Mouse (Mus musculus) limb, embryonic 13.5 days (tissue): Measurements from ENCODE around the gene Inpp5a. TPM values are rescaled to one million over a fixed set of nuclear protein-coding genes. Genes with fewer than 3 reads are reported as not detected.
A peak's percentile ranks its signal among the peaks of the same experiment; 100 is the strongest.

Source experiments
- ATAC-seq: fragments of 200-750 bp; cut with Nextera tagmentation; 2 replicates; pipeline ENCODE4 v1.8.0; 2017; ENCODE audit warnings: low read depth, moderate number of reproducible peaks, moderate TSS enrichment; ENCODE audit not compliant: low FRiP score
- H3K27ac ChIP-seq: fragments of 300-500 bp; sonication (generic); 2 replicates; pipeline ENCODE4 v1.5.1; 2015; ENCODE audit warnings: inconsistent platforms, mild to moderate bottlenecking, moderate library complexity
- H3K27me3 ChIP-seq: fragments of 300-500 bp; sonication (generic); 2 replicates; pipeline ENCODE4 v1.6.1; 2015; ENCODE audit warnings: mild to moderate bottlenecking, inconsistent platforms
- H3K36me3 ChIP-seq: fragments of 300-500 bp; sonication (generic); 2 replicates; pipeline ENCODE4 v1.6.1; 2015; ENCODE audit warnings: inconsistent platforms, mild to moderate bottlenecking, moderate library complexity
- H3K4me1 ChIP-seq: fragments of 300-500 bp; sonication (generic); 2 replicates; pipeline ENCODE4 v1.6.1; 2015; ENCODE audit warnings: inconsistent platforms
- H3K4me2 ChIP-seq: fragments of 300-500 bp; sonication (generic); replicated peaks from 2 replicates; pipeline ENCODE4 v1.6.1; 2015; ENCODE audit warnings: inconsistent platforms, mild to moderate bottlenecking, moderate library complexity
- H3K4me3 ChIP-seq: fragments of 300-500 bp; sonication (generic); 2 replicates; pipeline ENCODE4 v1.5.1; 2015; ENCODE audit warnings: moderate library complexity, mild to moderate bottlenecking, inconsistent platforms
- H3K9ac ChIP-seq: fragments of 300-500 bp; sonication (generic); 2 replicates; pipeline ENCODE4 v1.6.1; 2015; ENCODE audit warnings: mild to moderate bottlenecking, inconsistent platforms
- H3K9me3 ChIP-seq: fragments of 300-500 bp; sonication (generic); 2 replicates; pipeline ENCODE4 v1.6.1; 2016; ENCODE audit warnings: inconsistent platforms
- WGBS: fragments of 180-500 bp; shearing (Covaris S2); methylation state at CpG from one replicate; pipeline ENCODE4 v1.1.7; 2015; 5-methylcytosine and 5-hydroxymethylcytosine counted together
- polyA plus RNA-seq: library from polyadenylated mRNA; unstranded; fragments of >200 nt; fragmentation: Nextera tagmentation; extraction: Ambion mirVana; gene quantifications from 2 replicates; pipeline ENCODE4 v1.2.1, GENCODE M21; 2015

Gene Inpp5a
- polyA plus RNA-seq, 1 experiment from 2014 or later, result 25.2 TPM

DNA sequence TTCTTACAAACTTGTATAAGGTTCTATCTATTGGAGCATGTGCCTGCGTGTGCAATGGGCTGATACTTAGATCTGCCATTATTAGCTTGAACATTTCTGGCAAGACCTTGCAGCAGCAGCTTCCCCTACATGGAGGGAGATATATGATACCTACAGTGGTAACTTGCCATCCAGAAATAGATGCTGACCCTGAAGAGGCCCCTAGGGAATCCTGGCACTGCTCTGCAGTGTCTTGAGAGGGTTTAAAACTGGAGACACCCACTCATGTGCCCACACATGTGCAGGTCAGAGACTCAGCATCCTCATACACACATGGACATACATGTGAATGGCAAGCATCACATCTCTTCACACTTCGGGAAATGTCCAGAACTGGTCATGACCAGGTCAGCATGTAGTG is 175.3 kb downstream of the Inpp5a start:
- Histone ChIP-seq H3K4me3 (no peak overlapping the region), H3K9me3 (no peaks in the 10 kb centered on the region), H3K4me2 (no peak overlapping the region), H3K27ac (no peak overlapping the region), H3K4me1 (no peaks in the 10 kb centered on the region), H3K36me3 (peaks cover 43% of the 10 kb centered on the region), H3K27me3 (no peaks in the 10 kb centered on the region), H3K9ac (no peak overlapping the region)
- WGBS, result 91% methylated on average over 2 of the region's 2 CpGs
- no peak for ATAC-seq

DNA sequence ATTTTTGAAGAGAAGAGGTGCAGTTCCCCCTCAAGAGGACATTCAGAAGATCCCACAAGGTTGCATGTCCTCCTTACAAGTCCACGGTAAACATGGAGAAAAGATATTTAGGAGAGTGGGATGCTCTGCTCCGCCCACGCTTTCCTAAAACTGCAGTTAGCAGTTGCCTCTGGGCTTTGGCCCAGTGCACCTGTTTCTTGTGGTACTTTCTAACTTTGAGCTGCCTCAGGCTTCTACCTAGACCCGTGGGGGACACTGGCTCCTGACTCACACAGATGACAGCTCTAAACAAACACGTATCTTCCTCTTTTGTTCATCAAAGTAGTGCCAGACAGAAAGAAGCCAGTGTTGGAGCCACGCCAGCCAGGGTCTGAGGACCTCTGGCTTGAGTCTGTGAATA is 177.1 kb downstream of the Inpp5a start:
- Histone ChIP-seq H3K36me3 (peaks cover 29% of the 10 kb centered on the region), H3K27me3 (no peaks in the 10 kb centered on the region), H3K4me3 (no peak overlapping the region), H3K9me3 (no peaks in the 10 kb centered on the region), H3K4me2 (no peak overlapping the region), H3K4me1 (no peaks in the 10 kb centered on the region), H3K27ac (no peak overlapping the region), H3K9ac (no peak overlapping the region)
- WGBS, result 77% methylated on average over 6 of the region's 6 CpGs
- no peak for ATAC-seq

GRCm38 (mm10) chr7:139566533-139566932 is 177.6 kb downstream of the Inpp5a start:
- Histone ChIP-seq H3K4me1 (no peaks in the 10 kb centered on the region), H3K36me3 (peaks cover 29% of the 10 kb centered on the region), H3K9me3 (no peaks in the 10 kb centered on the region), H3K4me3 (no peak overlapping the region), H3K9ac (no peak overlapping the region), H3K27me3 (no peaks in the 10 kb centered on the region), H3K27ac (no peak overlapping the region), H3K4me2 (no peak overlapping the region)
- 74% methylated on average over 8 of the region's 8 CpGs for WGBS
- no peak for ATAC-seq

DNA sequence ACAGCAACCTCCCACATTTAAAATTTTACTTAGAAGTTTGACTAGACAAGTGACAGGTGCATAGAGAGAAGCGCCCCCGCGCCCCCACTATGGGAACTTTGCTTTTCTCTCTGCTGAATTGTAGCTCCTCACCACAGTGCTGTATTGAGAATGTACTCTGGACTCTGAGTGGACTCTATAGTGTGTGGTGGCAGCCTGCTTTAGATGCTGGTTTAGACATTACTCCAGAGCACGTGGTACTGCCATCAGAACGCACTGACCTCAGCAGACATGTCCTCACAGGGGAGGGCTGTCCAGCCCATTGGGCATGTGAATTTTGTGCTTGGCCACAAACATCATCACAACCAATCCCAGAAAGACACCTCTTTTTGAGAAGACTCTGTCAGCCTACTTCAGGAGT is 181.9 kb downstream of the Inpp5a start:
- Histone ChIP-seq H3K9ac (no peak overlapping the region), H3K36me3 (peaks cover 36% of the 10 kb centered on the region), H3K4me1 (no peaks in the 10 kb centered on the region), H3K9me3 (no peaks in the 10 kb centered on the region), H3K4me3 (no peak overlapping the region), H3K27me3 (no peaks in the 10 kb centered on the region), H3K4me2 (no peak overlapping the region), H3K27ac (no peak overlapping the region)
- no peak for ATAC-seq
- 96% methylated on average over 5 of the region's 5 CpGs for WGBS

DNA sequence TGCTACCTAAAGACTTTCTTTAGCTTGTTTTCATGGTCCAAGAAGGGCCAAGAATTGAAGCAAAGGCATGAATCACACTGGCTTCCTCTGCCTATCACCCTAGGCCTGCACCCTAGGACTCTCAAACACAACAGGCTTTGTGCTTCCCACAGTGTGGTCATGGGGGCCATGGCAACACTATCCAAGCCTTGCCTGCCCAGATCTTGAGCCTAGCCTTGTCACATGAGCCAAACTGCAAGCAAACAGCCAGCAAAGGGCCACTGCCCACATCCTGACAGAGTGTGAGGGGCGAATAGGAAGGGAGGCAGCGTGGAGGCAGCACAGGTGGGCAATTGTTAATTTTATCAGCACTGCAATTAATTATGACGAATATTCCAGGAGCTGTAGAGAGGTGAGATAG is 183.8 kb downstream of the Inpp5a start:
- Histone ChIP-seq H3K36me3 (peaks cover 43% of the 10 kb centered on the region), H3K4me1 (no peaks in the 10 kb centered on the region), H3K27me3 (peaks cover 17% of the 10 kb centered on the region), H3K4me2 (no peak overlapping the region), H3K4me3 (no peak overlapping the region), H3K9ac (no peak overlapping the region), H3K27ac (no peak overlapping the region), H3K9me3 (no peaks in the 10 kb centered on the region)
- 88% methylated on average over 3 of the region's 3 CpGs for WGBS
- ATAC-seq, result no peak

- H3K36me3 ChIP-seq, result peaks cover 52% of the 10 kb centered on the region
- H3K9ac ChIP-seq, result no peak overlapping the region
- no peak overlapping the region for H3K4me2 ChIP-seq
- no peak overlapping the region for H3K27ac ChIP-seq
- ATAC-seq, result no peak
- 78% methylated on average over 16 of the region's 16 CpGs for WGBS
- peaks cover 6% of the 10 kb centered on the region for H3K4me1 ChIP-seq
- no peak overlapping the region for H3K4me3 ChIP-seq
- H3K27me3 ChIP-seq, result peaks cover 53% of the 10 kb centered on the region
- no peaks in the 10 kb centered on the region for H3K9me3 ChIP-seq
Measured at GRCm38 (mm10) chr7:139576064-139576686, 187.3 kb downstream of the Inpp5a start.

- Histone ChIP-seq H3K4me1 (peaks cover 36% of the 10 kb centered on the region), H3K27ac (no peak overlapping the region), H3K4me3 (no peak overlapping the region), H3K36me3 (peaks cover 45% of the 10 kb centered on the region), H3K9ac (no peak overlapping the region), H3K9me3 (no peaks in the 10 kb centered on the region), H3K4me2 (no peak overlapping the region), H3K27me3 (peaks cover 85% of the 10 kb centered on the region)
- WGBS, result 61% methylated on average over 21 of the region's 21 CpGs
- no peak for ATAC-seq
Measured at GRCm38 (mm10) chr7:139579261-139579905, 190.5 kb downstream of the Inpp5a start.

GRCm38 (mm10) chr7:139580851-139581775 is 192.2 kb downstream of the Inpp5a start:
- H3K9ac ChIP-seq, result no peak overlapping the region
- no peak for ATAC-seq
- no peak overlapping the region for H3K27ac ChIP-seq
- H3K9me3 ChIP-seq, result no peaks in the 10 kb centered on the region
- peaks cover 46% of the 10 kb centered on the region for H3K4me1 ChIP-seq
- H3K27me3 ChIP-seq, result peaks cover 100% of the 10 kb centered on the region
- H3K4me3 ChIP-seq, result peak overlapping the region; percentile 42
- peak overlapping the region; percentile 66 for H3K4me2 ChIP-seq
- WGBS, result 2% methylated on average over 78 of the region's 78 CpGs
- H3K36me3 ChIP-seq, result peaks cover 28% of the 10 kb centered on the region

GRCm38 (mm10) chr7:139581801-139582571 is 193.1 kb downstream of the Inpp5a start:
- WGBS, result under 1% methylated on average over 82 of the region's 82 CpGs
- H3K36me3 ChIP-seq, result peaks cover 22% of the 10 kb centered on the region
- peak; percentile 20; the same call in 1 of the 2 replicates for ATAC-seq

DNA sequence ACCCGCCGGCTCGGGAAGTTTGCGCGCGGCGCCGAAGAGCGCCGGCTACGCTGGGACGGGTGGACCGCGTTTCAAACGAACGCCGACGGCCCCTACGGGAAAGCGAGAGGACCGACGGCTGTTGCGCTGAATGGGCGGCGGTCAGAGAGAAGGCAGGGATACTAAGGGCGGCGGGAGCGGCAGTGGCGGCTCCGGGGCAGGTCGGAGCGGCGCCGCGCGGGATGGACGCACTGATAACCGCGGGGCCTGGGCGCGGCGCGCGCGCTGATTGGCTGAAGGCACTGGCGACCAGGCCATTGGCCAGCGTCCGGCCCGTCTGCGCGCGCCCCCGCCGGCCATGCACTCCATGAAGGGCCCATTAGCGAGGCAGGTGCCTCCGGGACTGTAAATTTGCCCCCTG is 193.7 kb downstream of the Inpp5a start, which contains the start of gene Nkx6-2:
Nkx6-2 (minus strand) TSS at position 203 of the 400 bp plus-strand sequence.
- peak within 1 kb of the TSS; percentile 66 for H3K4me2 ChIP-seq
- H3K36me3 ChIP-seq, result peaks cover 20% of the 10 kb centered on the region
- no peaks in the 10 kb centered on the region for H3K9me3 ChIP-seq
- H3K9ac ChIP-seq, result peak within 1 kb of the TSS; percentile 25; the same call in 1 of the 2 replicates
- H3K27ac ChIP-seq, result no peak within 1 kb of the TSS
- ATAC-seq, result peak; percentile 24; the same call in 1 of the 2 replicates
- peaks cover 100% of the 10 kb centered on the region for H3K27me3 ChIP-seq
- WGBS, result under 1% methylated on average over 56 of the region's 56 CpGs
- H3K4me1 ChIP-seq, result peaks cover 46% of the 10 kb centered on the region
- peak within 1 kb of the TSS; percentile 42 for H3K4me3 ChIP-seq

More at GRCm38 (mm10) chr7:139581801-139582571, 193.1 kb downstream of the Inpp5a start:
- Histone ChIP-seq H3K9ac (peak overlapping the region; percentile 25; the same call in 1 of the 2 replicates), H3K4me1 (peaks cover 46% of the 10 kb centered on the region), H3K4me2 (peak overlapping the region; percentile 66), H3K4me3 (peak overlapping the region; percentile 42), H3K27ac (no peak overlapping the region), H3K9me3 (no peaks in the 10 kb centered on the region), H3K27me3 (peaks cover 100% of the 10 kb centered on the region)

DNA sequence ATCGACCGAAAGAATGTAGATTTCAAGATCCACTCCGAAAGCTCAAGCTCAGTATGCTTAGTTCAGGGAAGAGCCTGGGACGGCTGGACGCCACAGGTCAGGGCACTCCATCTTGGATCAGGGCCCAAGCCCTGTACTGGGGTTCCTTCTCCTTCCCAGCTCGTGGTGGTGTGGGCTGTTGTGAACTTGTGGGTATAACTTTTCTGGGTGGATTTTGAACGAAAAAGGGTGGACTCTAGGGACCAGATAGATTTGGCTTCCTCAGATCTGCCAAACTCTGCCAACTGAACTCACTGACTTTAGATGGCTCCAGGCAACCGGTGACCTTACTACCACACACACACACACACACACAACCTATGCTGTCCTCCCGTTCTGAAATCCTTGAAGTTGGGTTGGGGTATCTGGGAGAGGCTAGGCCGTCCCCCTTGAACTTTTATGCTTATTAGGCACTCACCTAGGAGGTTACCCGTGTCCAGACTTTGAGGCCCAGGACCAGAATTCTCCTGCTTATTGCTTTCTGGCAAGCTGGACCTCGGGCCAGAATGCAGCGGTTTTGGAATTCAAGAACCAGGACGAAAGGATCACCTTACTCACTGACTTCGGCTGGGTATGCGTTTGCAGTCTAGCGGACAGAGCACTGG is 194.3 kb downstream of the Inpp5a start:
- peaks cover 100% of the 10 kb centered on the region for H3K27me3 ChIP-seq
- H3K27ac ChIP-seq, result no peak overlapping the region
- no peaks in the 10 kb centered on the region for H3K9me3 ChIP-seq
- H3K9ac ChIP-seq, result no peak overlapping the region
- no peak overlapping the region for H3K4me2 ChIP-seq
- 12% methylated on average over 17 of the region's 17 CpGs for WGBS
- H3K36me3 ChIP-seq, result peaks cover 14% of the 10 kb centered on the region
- H3K4me1 ChIP-seq, result peaks cover 46% of the 10 kb centered on the region
- peak overlapping the region; percentile 42; the same call in 1 of the 2 replicates for H3K4me3 ChIP-seq
- ATAC-seq, result no peak
